Mouse (Mus musculus) myocyte (in vitro differentiated cells): ENCODE results near the gene Spsb2.

Experiments used
- MAX ChIP-seq: IDR thresholded peaks from one replicate; pipeline ENCODE4 v1.6.1; 2011; ENCODE audit warnings: low read depth, mild to moderate bottlenecking, control low read depth
- POLR2A ChIP-seq: IDR thresholded peaks from one replicate; pipeline ENCODE4 v1.6.1; 2011; ENCODE audit warnings: low read depth, mild to moderate bottlenecking, control low read depth, moderate library complexity; ENCODE audit not compliant: insufficient read length

GRCm38 (mm10) chr6:124811701-124812560 is 3.5 kb downstream of the Spsb2 start:
- TF ChIP-seq MAX = no peak
- no peak for TF ChIP-seq POLR2A
